In the genomic region with DNA sequence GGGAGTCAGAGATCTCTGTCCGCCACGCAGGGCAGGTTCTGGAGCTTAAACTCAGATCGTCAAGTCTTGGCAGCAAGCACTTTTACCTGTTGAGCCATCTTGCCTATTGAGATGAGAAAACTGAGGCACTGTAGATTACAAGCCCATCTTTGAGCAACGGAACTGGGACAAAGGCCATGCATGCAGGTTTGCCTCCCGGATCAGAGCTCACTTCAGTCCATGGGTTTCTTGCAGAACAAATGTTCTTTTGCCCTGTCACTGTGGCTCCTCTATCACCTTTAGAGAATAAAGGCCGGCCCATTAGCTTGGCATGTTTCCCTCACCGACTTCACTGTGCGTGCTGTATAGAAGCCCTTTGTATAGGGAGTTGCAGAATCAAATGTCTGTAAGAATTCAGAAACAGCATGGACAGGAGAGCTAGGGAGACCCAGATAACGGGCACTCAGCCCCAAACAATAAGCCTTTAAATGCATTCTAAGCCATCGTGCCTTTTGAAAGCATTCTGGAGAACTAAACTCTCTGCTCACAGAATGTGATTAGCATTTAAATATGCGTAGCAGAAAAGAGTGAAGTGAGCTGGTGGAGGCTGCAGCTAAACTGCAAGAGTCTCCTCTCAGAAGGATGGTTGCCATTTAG, we compare ENCODE assay signal across 11 mouse cellular contexts. TPM values are rescaled to one million over a fixed set of nuclear protein-coding genes. Genes with fewer than 3 reads are reported as not detected.
DNase-seq lines count a peak whose midpoint lies in the region; ATAC-seq and TF ChIP-seq lines count a peak whose summit lies in the region.
"Had no signal": no experiment of that assay in that cellular context is flagged by ENCODE, and none has a peak within 500 bp of the region (broad histone marks: within the 10 kb centered on the region; RNA-seq: fewer than 3 reads in every experiment).

No protein-coding gene starts in this region.

- H3K9ac ChIP-seq in forebrain, embryonic 15.5 days (replicated peaks) = no peak overlapping the region
- H3K9ac ChIP-seq: liver, postnatal 0 days had no signal

- TF ChIP-seq CTCF in layer of hippocampus, adult 2 months (conservative IDR thresholded peaks at IDR 0.05) = no peak
- no peak for TF ChIP-seq CTCF in small intestine, adult 2 months (IDR thresholded peaks at IDR 0.05; ENCODE audit: extremely low read depth, insufficient read length, insufficient replicate concordance, low read depth, low read length)

- H3K27ac ChIP-seq in layer of hippocampus, adult 2 months = peak overlapping the region; percentile 18; the same call in 1 of the 2 replicates
- H3K27ac ChIP-seq in forebrain, embryonic 15.5 days (replicated peaks) = peak overlapping the region; percentile 70
- H3K27ac ChIP-seq in midbrain, embryonic 10.5 days (replicated peaks) = peak overlapping the region; percentile 88
- peak overlapping the region; percentile 96 for H3K27ac ChIP-seq in small intestine, adult 2 months (ENCODE audit: insufficient read depth, low read depth, low read length)

- peak; percentile 60 for ATAC-seq in forebrain, embryonic 15.5 days (replicated peaks)

- peaks cover 15% of the 10 kb centered on the region; the same call in 1 of the 2 replicates for H3K4me1 ChIP-seq in forebrain, embryonic 15.5 days
- peaks cover 34% of the 10 kb centered on the region for H3K4me1 ChIP-seq in midbrain, embryonic 10.5 days
- H3K4me1 ChIP-seq in small intestine, adult 2 months (ENCODE audit: control insufficient read depth, insufficient read depth, insufficient read length, low read length) = peaks cover 10% of the 10 kb centered on the region; the same call in 1 of the 2 replicates

- no peak for DNase-seq in layer of hippocampus, adult 2 months (ENCODE audit: low spot score in 2 of 2)
- no peak for DNase-seq in layer of hippocampus, adult 9-11 months
- DNase-seq in midbrain, embryonic 10.5 days (ENCODE audit: low spot score) = peak; percentile 32
- DNase-seq in cerebellum, adult 8-10 months = no peak
- no peak for DNase-seq in ovary, postnatal 36 days (ENCODE audit: low spot score)
- DNase-seq in frontal cortex, postnatal 14 days (ENCODE audit: low spot score in 2 of 2) = no peak
- DNase-seq: cerebellum, postnatal 10 days; liver, postnatal 0 days; thymus, postnatal 25 days had no signal

- WGBS in forebrain, embryonic 15.5 days = 24% methylated on average over 11 of the region's 11 CpGs
- WGBS in midbrain, embryonic 10.5 days = 38% methylated on average over 11 of the region's 11 CpGs
- WGBS in small intestine, adult 2 months = 33% methylated on average over 11 of the region's 11 CpGs

- H3K9me3 ChIP-seq in forebrain, embryonic 15.5 days = no peaks in the 10 kb centered on the region
- H3K9me3 ChIP-seq in midbrain, embryonic 10.5 days (replicated peaks) = no peaks in the 10 kb centered on the region

- H3K36me3 ChIP-seq in forebrain, embryonic 15.5 days = no peaks in the 10 kb centered on the region
- H3K36me3 ChIP-seq in midbrain, embryonic 10.5 days = no peaks in the 10 kb centered on the region
- no peaks in the 10 kb centered on the region for H3K36me3 ChIP-seq in small intestine, adult 2 months (ENCODE audit: control insufficient read depth, insufficient read depth, low read length)

- no peaks in the 10 kb centered on the region for H3K27me3 ChIP-seq in forebrain, embryonic 15.5 days
- H3K27me3 ChIP-seq in midbrain, embryonic 10.5 days (ENCODE audit: low read depth, poor library complexity, severe bottlenecking) = no peaks in the 10 kb centered on the region
- no peaks in the 10 kb centered on the region for H3K27me3 ChIP-seq in small intestine, adult 2 months (ENCODE audit: control insufficient read depth, insufficient read depth, low read length)

- peak overlapping the region; percentile 3; the same call in 1 of the 2 replicates for H3K4me2 ChIP-seq in forebrain, embryonic 15.5 days (replicated peaks)

- no peak for TF ChIP-seq POLR2A in small intestine, adult 2 months (IDR thresholded peaks at IDR 0.05; ENCODE audit: low read depth, low read length)

- no peak overlapping the region for H3K4me3 ChIP-seq in layer of hippocampus, adult 2 months
- H3K4me3 ChIP-seq in forebrain, embryonic 15.5 days = no peak overlapping the region
- peak overlapping the region; percentile 32 for H3K4me3 ChIP-seq in midbrain, embryonic 10.5 days
- peak overlapping the region; percentile 1; the same call in 1 of the 2 replicates for H3K4me3 ChIP-seq in small intestine, adult 2 months (ENCODE audit: low read depth, low read length)

RNA-seq across cellular contexts. Expression of a gene that starts 20.0 kb away (rescaled TPM):
- total RNA-seq in layer of hippocampus, adult 2 months (2021) = under 1 TPM in 1 of 2 experiments, not detected in 1; 0.44 TPM
- 0.60 and 0.70 TPM in 2 replicates for polyA plus RNA-seq in forebrain, embryonic 15.5 days (2015; fragmentation: Nextera tagmentation; extraction: Ambion mirVana)
- 0.99 and 1.6 TPM in 2 replicates for polyA plus RNA-seq in midbrain, embryonic 10.5 days (2016; fragmentation: Nextera tagmentation; extraction: Ambion mirVana)
- polyA plus RNA-seq in small intestine, adult 2 months (2012; rRNA removed) = 0.75 and 1.1 TPM in 2 replicates

RNA-seq across cellular contexts. Expression of a gene that starts 32.0 kb away (rescaled TPM):
- total RNA-seq in layer of hippocampus, adult 2 months (2021) = 100 to 1,000 TPM; 325 to 333 TPM
- 483 and 523 TPM in 2 replicates for polyA plus RNA-seq in forebrain, embryonic 15.5 days (2015; fragmentation: Nextera tagmentation; extraction: Ambion mirVana)
- 854 and 880 TPM in 2 replicates for polyA plus RNA-seq in midbrain, embryonic 10.5 days (2016; fragmentation: Nextera tagmentation; extraction: Ambion mirVana)
- polyA plus RNA-seq in small intestine, adult 2 months (2012; rRNA removed) = 962 and 2,171 TPM in 2 replicates

Comparison
In these comparisons a context has a peak if more than half of its experiments do, and no peak if none do; other contexts are left out.
1. H3K27ac ChIP-seq: peak in every context shown above with its lines; median percentile 96 in small intestine, adult 2 months; 88 in midbrain, embryonic 10.5 days; 70 in forebrain, embryonic 15.5 days; 18 in layer of hippocampus, adult 2 months.
2. H3K4me3 ChIP-seq: peak in midbrain, embryonic 10.5 days (single experiment) and small intestine, adult 2 months (single experiment); none in layer of hippocampus, adult 2 months (single experiment) and forebrain, embryonic 15.5 days (single experiment).